Mouse (Mus musculus) CD4-positive, CD25-positive, alpha-beta regulatory T cell, adult 4 months (primary cell): ENCODE measurements around the gene Grhl3. TPM values are rescaled to one million over a fixed set of nuclear protein-coding genes. Genes with fewer than 3 reads are reported as not detected.
"Not testable (repeated sequence)": the region's sequence is repeated elsewhere in the genome, so short reads cannot be mapped to it uniquely, and the experiment has no call there.

Experiments
- ATAC-seq: one replicate; pipeline ENCODE4 v1.8.0; 2017
- polyA plus RNA-seq, 2 experiments: library from polyadenylated mRNA; unstranded; fragments of 100-300 nt; shearing (Covaris generic); gene quantifications; one replicate each; pipeline ENCODE4 v1.2.1; 2017

Grhl3 gene
- polyA plus RNA-seq: not detected

GRCm38 (mm10) chr4:135573251-135573808, at the start of gene Grhl3:
Gene Grhl3, minus strand, starts transcription at chr4:135573630.
- ATAC-seq: no peak

GRCm38 (mm10) chr4:135622290-135622689, 48.9 kb upstream of the Grhl3 start:
- no peak for ATAC-seq

GRCm38 (mm10) chr4:135620461-135620860, 47.0 kb upstream of the Grhl3 start:
- no peak for ATAC-seq

- no peak for ATAC-seq
These were observed 44.5 kb upstream of the Grhl3 start for GRCm38 (mm10) chr4:135617783-135618470.

- no peak for ATAC-seq
These were observed 43.6 kb upstream of the Grhl3 start for GRCm38 (mm10) chr4:135617038-135617437.

GRCm38 (mm10) chr4:135615307-135615706, 41.9 kb upstream of the Grhl3 start:
- not testable (repeated sequence) for ATAC-seq

GRCm38 (mm10) chr4:135609986-135610385, 36.6 kb upstream of the Grhl3 start:
- no peak for ATAC-seq

- no peak for ATAC-seq
These were observed 34.8 kb upstream of the Grhl3 start for GRCm38 (mm10) chr4:135607979-135608885.

- no peak for ATAC-seq
These were observed 32.8 kb upstream of the Grhl3 start for GRCm38 (mm10) chr4:135606271-135606670.

- no peak for ATAC-seq
These were observed 28.1 kb upstream of the Grhl3 start for GRCm38 (mm10) chr4:135601530-135601929.

GRCm38 (mm10) chr4:135599497-135600182, 26.2 kb upstream of the Grhl3 start:
- no peak for ATAC-seq

- ATAC-seq: no peak
These were observed 25.6 kb upstream of the Grhl3 start for GRCm38 (mm10) chr4:135598998-135599397.

- no peak for ATAC-seq
These were observed 24.1 kb upstream of the Grhl3 start for GRCm38 (mm10) chr4:135597571-135597970.

GRCm38 (mm10) chr4:135595943-135596342, 22.5 kb upstream of the Grhl3 start:
- ATAC-seq: no peak

GRCm38 (mm10) chr4:135591610-135592304, 18.3 kb upstream of the Grhl3 start:
- ATAC-seq: no peak

- no peak for ATAC-seq
These were observed 17.7 kb upstream of the Grhl3 start for GRCm38 (mm10) chr4:135591086-135591485.

GRCm38 (mm10) chr4:135584838-135585237, 11.4 kb upstream of the Grhl3 start:
- no peak for ATAC-seq

- no peak for ATAC-seq
These were observed 7.9 kb upstream of the Grhl3 start for GRCm38 (mm10) chr4:135581222-135581910.

GRCm38 (mm10) chr4:135579695-135580094, 6.3 kb upstream of the Grhl3 start:
- ATAC-seq: no peak

- ATAC-seq: no peak
These were observed 5.1 kb upstream of the Grhl3 start for GRCm38 (mm10) chr4:135578490-135578889.

- ATAC-seq: no peak
These were observed 2.1 kb upstream of the Grhl3 start for GRCm38 (mm10) chr4:135575365-135576140.
